Mouse (Mus musculus): Measurements from ENCODE around the gene Wipf3. TPM values are rescaled to one million over a fixed set of nuclear protein-coding genes. Genes with fewer than 3 reads are reported as not detected.

Wipf3 gene
- polyA plus RNA-seq, 1 experiment from 2014 or later: 0.72 TPM

GRCm38 (mm10) chr6:54463701-54464458 is 34.5 kb downstream of the Wipf3 start:
- Histone ChIP-seq H3K27me3 (ENCODE audit: poor library complexity, severe bottlenecking) (peaks cover 4% of the 10 kb centered on the region; the same call in 1 of the 2 replicates), H3K4me3 (no peak overlapping the region), H3K27ac (no peak overlapping the region), H3K4me1 (peaks cover 8% of the 10 kb centered on the region), H3K36me3 (replicated peaks) (no peaks in the 10 kb centered on the region), H3K9me3 (no peaks in the 10 kb centered on the region)
- WGBS: 77% methylated on average over 8 of the region's 8 CpGs
- DNase-seq (ENCODE audit: extremely low spot score, low spot score): no peak

GRCm38 (mm10) chr6:54464926-54465325 is 35.5 kb downstream of the Wipf3 start:
- H3K36me3 ChIP-seq (replicated peaks): no peaks in the 10 kb centered on the region
- WGBS: 87% methylated on average over 4 of the region's 4 CpGs
- no peak for DNase-seq (ENCODE audit: extremely low spot score, low spot score)
- no peaks in the 10 kb centered on the region for H3K9me3 ChIP-seq
- no peak overlapping the region for H3K27ac ChIP-seq
- no peak overlapping the region for H3K4me3 ChIP-seq
- peaks cover 4% of the 10 kb centered on the region; the same call in 1 of the 2 replicates for H3K27me3 ChIP-seq (ENCODE audit: poor library complexity, severe bottlenecking)
- H3K4me1 ChIP-seq: peaks cover under 1% of the 10 kb centered on the region; the same call in 1 of the 2 replicates

GRCm38 (mm10) chr6:54467371-54467770 is 38.0 kb downstream of the Wipf3 start:
- no peaks in the 10 kb centered on the region for H3K9me3 ChIP-seq
- peaks cover 3% of the 10 kb centered on the region; the same call in 1 of the 2 replicates for H3K4me1 ChIP-seq
- no peaks in the 10 kb centered on the region for H3K36me3 ChIP-seq (replicated peaks)
- no peak for DNase-seq (ENCODE audit: extremely low spot score, low spot score)
- WGBS: 97% methylated on average over 3 of the region's 3 CpGs
- H3K27me3 ChIP-seq (ENCODE audit: poor library complexity, severe bottlenecking): no peaks in the 10 kb centered on the region
- no peak overlapping the region for H3K27ac ChIP-seq
- no peak overlapping the region for H3K4me3 ChIP-seq

- H3K4me1 ChIP-seq: peaks cover 22% of the 10 kb centered on the region
- H3K36me3 ChIP-seq (replicated peaks): no peaks in the 10 kb centered on the region
- H3K9me3 ChIP-seq: no peaks in the 10 kb centered on the region
- no peak overlapping the region for H3K4me3 ChIP-seq
- H3K27ac ChIP-seq: no peak overlapping the region
- 89% methylated on average over 7 of the region's 7 CpGs for WGBS
- H3K27me3 ChIP-seq (ENCODE audit: poor library complexity, severe bottlenecking): no peaks in the 10 kb centered on the region
- no peak for DNase-seq (ENCODE audit: extremely low spot score, low spot score)
These were observed 42.5 kb downstream of the Wipf3 start for GRCm38 (mm10) chr6:54471866-54472265.

GRCm38 (mm10) chr6:54472846-54473715 is 43.7 kb downstream of the Wipf3 start:
- 73% methylated on average over 8 of the region's 8 CpGs for WGBS
- Histone ChIP-seq H3K9me3 (no peaks in the 10 kb centered on the region), H3K4me3 (no peak overlapping the region), H3K4me1 (peaks cover 25% of the 10 kb centered on the region), H3K27ac (no peak overlapping the region), H3K36me3 (replicated peaks) (no peaks in the 10 kb centered on the region), H3K27me3 (ENCODE audit: poor library complexity, severe bottlenecking) (no peaks in the 10 kb centered on the region)
- DNase-seq (ENCODE audit: extremely low spot score, low spot score): no peak

- Histone ChIP-seq H3K4me1 (peaks cover 31% of the 10 kb centered on the region), H3K27ac (no peak overlapping the region), H3K4me3 (no peak overlapping the region), H3K9me3 (no peaks in the 10 kb centered on the region), H3K27me3 (ENCODE audit: poor library complexity, severe bottlenecking) (no peaks in the 10 kb centered on the region), H3K36me3 (replicated peaks) (no peaks in the 10 kb centered on the region)
- WGBS: 88% methylated on average over 19 of the region's 19 CpGs
- no peak for DNase-seq (ENCODE audit: extremely low spot score, low spot score)
These were observed 46.7 kb downstream of the Wipf3 start for GRCm38 (mm10) chr6:54475926-54476667.

GRCm38 (mm10) chr6:54478646-54479324 is 49.4 kb downstream of the Wipf3 start:
- 73% methylated on average over 5 of the region's 5 CpGs for WGBS
- H3K4me1 ChIP-seq: peaks cover 21% of the 10 kb centered on the region

GRCm38 (mm10) chr6:54481390-54482112 is 52.1 kb downstream of the Wipf3 start:
- WGBS: 85% methylated on average over 15 of the region's 15 CpGs
- DNase-seq (ENCODE audit: extremely low spot score, low spot score): no peak
- peaks cover 24% of the 10 kb centered on the region for H3K27me3 ChIP-seq (ENCODE audit: poor library complexity, severe bottlenecking)

More at GRCm38 (mm10) chr6:54478646-54479324, 49.4 kb downstream of the Wipf3 start:
- no peak overlapping the region for H3K27ac ChIP-seq
- no peaks in the 10 kb centered on the region; the same call in 1 of the 2 replicates for H3K27me3 ChIP-seq (ENCODE audit: poor library complexity, severe bottlenecking)
- no peak for DNase-seq (ENCODE audit: extremely low spot score, low spot score)
- H3K4me3 ChIP-seq: no peak overlapping the region
- no peaks in the 10 kb centered on the region for H3K9me3 ChIP-seq
- no peaks in the 10 kb centered on the region for H3K36me3 ChIP-seq (replicated peaks)

GRCm38 (mm10) chr6:54485000-54485399 is 55.6 kb downstream of the Wipf3 start:
- Histone ChIP-seq H3K36me3 (replicated peaks) (no peaks in the 10 kb centered on the region), H3K9me3 (no peaks in the 10 kb centered on the region), H3K4me3 (peak overlapping the region; percentile 59), H3K27me3 (ENCODE audit: poor library complexity, severe bottlenecking) (peaks cover 36% of the 10 kb centered on the region), H3K27ac (peak overlapping the region; percentile 80), H3K4me1 (peaks cover 23% of the 10 kb centered on the region)
- WGBS: 13% methylated on average over 12 of the region's 12 CpGs
- DNase-seq (ENCODE audit: extremely low spot score, low spot score): peak; percentile 41

More at GRCm38 (mm10) chr6:54481390-54482112, 52.1 kb downstream of the Wipf3 start:
- Histone ChIP-seq H3K4me3 (no peak overlapping the region), H3K36me3 (replicated peaks) (no peaks in the 10 kb centered on the region), H3K27ac (no peak overlapping the region), H3K4me1 (peaks cover 33% of the 10 kb centered on the region), H3K9me3 (no peaks in the 10 kb centered on the region)

- 4% methylated on average over 24 of the region's 25 CpGs for WGBS
- Histone ChIP-seq H3K4me1 (peaks cover 23% of the 10 kb centered on the region), H3K9me3 (no peaks in the 10 kb centered on the region), H3K36me3 (replicated peaks) (no peaks in the 10 kb centered on the region), H3K27me3 (ENCODE audit: poor library complexity, severe bottlenecking) (peaks cover 36% of the 10 kb centered on the region), H3K27ac (peak overlapping the region; percentile 80), H3K4me3 (peak overlapping the region; percentile 59)
- no peak for DNase-seq (ENCODE audit: extremely low spot score, low spot score)
These were observed 56.1 kb downstream of the Wipf3 start for GRCm38 (mm10) chr6:54485435-54485901.

- H3K36me3 ChIP-seq (replicated peaks): no peaks in the 10 kb centered on the region
- peaks cover 26% of the 10 kb centered on the region for H3K4me1 ChIP-seq
- no peak overlapping the region for H3K27ac ChIP-seq
- 39% methylated on average over 6 of the region's 6 CpGs for WGBS
- no peak for DNase-seq (ENCODE audit: extremely low spot score, low spot score)
- H3K4me3 ChIP-seq: peak overlapping the region; percentile 59
- peaks cover 36% of the 10 kb centered on the region for H3K27me3 ChIP-seq (ENCODE audit: poor library complexity, severe bottlenecking)
- H3K9me3 ChIP-seq: no peaks in the 10 kb centered on the region
These were observed 56.7 kb downstream of the Wipf3 start for GRCm38 (mm10) chr6:54485973-54486569.
